Mouse (Mus musculus): ENCODE results near the gene Retn. TPM values are rescaled to one million over a fixed set of nuclear protein-coding genes. Genes with fewer than 3 reads are reported as not detected.

The Retn gene
- polyA plus RNA-seq, 1 experiment, result 47.2 TPM

- Histone ChIP-seq H3K27me3 (replicated peaks; ENCODE audit: control insufficient read depth, insufficient read depth, low read length) (no peaks in the 10 kb centered on the region), H3K27ac (ENCODE audit: insufficient read depth, low read depth, low read length) (peak overlapping the region; percentile 84), H3K4me3 (ENCODE audit: insufficient read depth, low read depth, low read length) (peak overlapping the region; percentile 89), H3K36me3 (ENCODE audit: control insufficient read depth, insufficient read depth, low read length) (no peaks in the 10 kb centered on the region), H3K4me1 (ENCODE audit: control insufficient read depth, insufficient read depth, low read length) (peaks cover 7% of the 10 kb centered on the region; the same call in 1 of the 2 replicates)
- WGBS, result 2% methylated on average over 15 of the region's 15 CpGs
- peak; percentile 34 for DNase-seq
- no peak for TF ChIP-seq POLR2A (IDR thresholded peaks at IDR 0.05; ENCODE audit: low read depth, low read length)
- TF ChIP-seq CTCF (conservative IDR thresholded peaks at IDR 0.05; ENCODE audit: insufficient read depth, insufficient read length, low read depth, low read length), result no peak
Observed at GRCm38 (mm10) chr8:3676993-3677579, 21.5 kb downstream of the Retn start.

GRCm38 (mm10) chr8:3678831-3679230 lies 23.3 kb downstream of the Retn start:
- H3K27me3 ChIP-seq (replicated peaks; ENCODE audit: control insufficient read depth, insufficient read depth, low read length), result no peaks in the 10 kb centered on the region
- TF ChIP-seq POLR2A (IDR thresholded peaks at IDR 0.05; ENCODE audit: low read depth, low read length) (no peak), CTCF (conservative IDR thresholded peaks at IDR 0.05; ENCODE audit: insufficient read depth, insufficient read length, low read depth, low read length) (no peak)
- H3K36me3 ChIP-seq (ENCODE audit: control insufficient read depth, insufficient read depth, low read length), result no peaks in the 10 kb centered on the region
- DNase-seq, result no peak
- WGBS, result 95% methylated on average over 23 of the region's 23 CpGs
- no peak overlapping the region for H3K27ac ChIP-seq (ENCODE audit: insufficient read depth, low read depth, low read length)
- peaks cover 7% of the 10 kb centered on the region; the same call in 1 of the 2 replicates for H3K4me1 ChIP-seq (ENCODE audit: control insufficient read depth, insufficient read depth, low read length)
- H3K4me3 ChIP-seq (ENCODE audit: insufficient read depth, low read depth, low read length), result no peak overlapping the region

- Histone ChIP-seq H3K36me3 (ENCODE audit: control insufficient read depth, insufficient read depth, low read length) (no peaks in the 10 kb centered on the region), H3K4me1 (ENCODE audit: control insufficient read depth, insufficient read depth, low read length) (peaks cover 7% of the 10 kb centered on the region; the same call in 1 of the 2 replicates), H3K27ac (ENCODE audit: insufficient read depth, low read depth, low read length) (no peak overlapping the region), H3K27me3 (replicated peaks; ENCODE audit: control insufficient read depth, insufficient read depth, low read length) (no peaks in the 10 kb centered on the region), H3K4me3 (ENCODE audit: insufficient read depth, low read depth, low read length) (no peak overlapping the region)
- TF ChIP-seq CTCF (conservative IDR thresholded peaks at IDR 0.05; ENCODE audit: insufficient read depth, insufficient read length, low read depth, low read length) (no peak), POLR2A (IDR thresholded peaks at IDR 0.05; ENCODE audit: low read depth, low read length) (no peak)
- DNase-seq, result no peak
- WGBS, result 95% methylated on average over 23 of the region's 23 CpGs
Observed at GRCm38 (mm10) chr8:3679236-3679635, 23.7 kb downstream of the Retn start.

GRCm38 (mm10) chr8:3679656-3680055 lies 24.1 kb downstream of the Retn start:
- TF ChIP-seq POLR2A (IDR thresholded peaks at IDR 0.05; ENCODE audit: low read depth, low read length) (no peak), CTCF (conservative IDR thresholded peaks at IDR 0.05; ENCODE audit: insufficient read depth, insufficient read length, low read depth, low read length) (no peak)
- Histone ChIP-seq H3K27ac (ENCODE audit: insufficient read depth, low read depth, low read length) (no peak overlapping the region), H3K4me1 (ENCODE audit: control insufficient read depth, insufficient read depth, low read length) (peaks cover 7% of the 10 kb centered on the region; the same call in 1 of the 2 replicates), H3K27me3 (replicated peaks; ENCODE audit: control insufficient read depth, insufficient read depth, low read length) (no peaks in the 10 kb centered on the region), H3K4me3 (ENCODE audit: insufficient read depth, low read depth, low read length) (no peak overlapping the region), H3K36me3 (ENCODE audit: control insufficient read depth, insufficient read depth, low read length) (no peaks in the 10 kb centered on the region)
- DNase-seq, result no peak
- WGBS, result 74% methylated on average over 5 of the region's 5 CpGs

- no peak for DNase-seq
- TF ChIP-seq POLR2A (IDR thresholded peaks at IDR 0.05; ENCODE audit: low read depth, low read length) (no peak), CTCF (conservative IDR thresholded peaks at IDR 0.05; ENCODE audit: insufficient read depth, insufficient read length, low read depth, low read length) (no peak)
- Histone ChIP-seq H3K27ac (ENCODE audit: insufficient read depth, low read depth, low read length) (no peak overlapping the region), H3K27me3 (replicated peaks; ENCODE audit: control insufficient read depth, insufficient read depth, low read length) (no peaks in the 10 kb centered on the region), H3K4me1 (ENCODE audit: control insufficient read depth, insufficient read depth, low read length) (peaks cover 4% of the 10 kb centered on the region; the same call in 1 of the 2 replicates), H3K36me3 (ENCODE audit: control insufficient read depth, insufficient read depth, low read length) (no peaks in the 10 kb centered on the region), H3K4me3 (ENCODE audit: insufficient read depth, low read depth, low read length) (no peak overlapping the region)
- 89% methylated on average over 5 of the region's 5 CpGs for whole genome bisulfite sequencing
Observed at GRCm38 (mm10) chr8:3682435-3682834, 26.9 kb downstream of the Retn start.

- DNase-seq, result peak; percentile 17
- Histone ChIP-seq H3K27me3 (replicated peaks; ENCODE audit: control insufficient read depth, insufficient read depth, low read length) (no peaks in the 10 kb centered on the region), H3K4me3 (ENCODE audit: insufficient read depth, low read depth, low read length) (no peak overlapping the region), H3K36me3 (ENCODE audit: control insufficient read depth, insufficient read depth, low read length) (no peaks in the 10 kb centered on the region), H3K4me1 (ENCODE audit: control insufficient read depth, insufficient read depth, low read length) (0 out of 2 replicates have a peak, but pooled peaks cover 2% of the 10 kb centered on the region), H3K27ac (ENCODE audit: insufficient read depth, low read depth, low read length) (no peak overlapping the region)
- 60% methylated on average over 6 of the region's 6 CpGs for WGBS
- no peak for TF ChIP-seq POLR2A (IDR thresholded peaks at IDR 0.05; ENCODE audit: low read depth, low read length)
- TF ChIP-seq CTCF (conservative IDR thresholded peaks at IDR 0.05; ENCODE audit: insufficient read depth, insufficient read length, low read depth, low read length), result no peak
Observed at GRCm38 (mm10) chr8:3683408-3684176, 28.0 kb downstream of the Retn start.

GRCm38 (mm10) chr8:3684530-3684929 lies 29.0 kb downstream of the Retn start:
- Histone ChIP-seq H3K4me1 (ENCODE audit: control insufficient read depth, insufficient read depth, low read length) (0 out of 2 replicates have a peak, but pooled peaks cover 2% of the 10 kb centered on the region), H3K4me3 (ENCODE audit: insufficient read depth, low read depth, low read length) (no peak overlapping the region), H3K27me3 (replicated peaks; ENCODE audit: control insufficient read depth, insufficient read depth, low read length) (no peaks in the 10 kb centered on the region), H3K36me3 (ENCODE audit: control insufficient read depth, insufficient read depth, low read length) (no peaks in the 10 kb centered on the region), H3K27ac (ENCODE audit: insufficient read depth, low read depth, low read length) (no peak overlapping the region)
- TF ChIP-seq CTCF (conservative IDR thresholded peaks at IDR 0.05; ENCODE audit: insufficient read depth, insufficient read length, low read depth, low read length) (no peak), POLR2A (IDR thresholded peaks at IDR 0.05; ENCODE audit: low read depth, low read length) (no peak)
- no peak for DNase-seq
